Comparison of ENCODE assay signal across 8 mouse cellular contexts in the genomic region with DNA sequence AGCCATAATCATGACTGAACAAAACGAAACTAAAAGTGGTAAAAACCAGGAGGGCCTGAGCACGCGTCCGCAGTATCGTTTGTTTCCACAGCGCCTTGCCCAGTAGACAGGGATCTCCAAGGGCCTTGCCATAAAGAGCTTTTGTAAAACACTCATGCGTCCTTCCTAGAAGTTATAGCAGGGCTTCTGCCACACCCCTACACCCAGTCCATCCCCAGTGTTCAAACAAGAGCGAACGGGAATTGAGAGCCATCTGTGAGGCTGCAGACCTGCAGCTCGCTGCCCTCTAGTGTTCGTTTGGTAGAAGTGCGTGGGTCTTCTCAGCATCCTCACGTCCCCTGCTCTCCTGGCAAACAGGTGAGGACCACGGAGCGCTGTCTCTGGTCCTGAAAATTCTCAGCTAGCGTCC. TPM values are rescaled to one million over a fixed set of nuclear protein-coding genes. Genes with fewer than 3 reads are reported as not detected.
A peak's percentile ranks its signal among the peaks of the same experiment; 100 is the strongest.
DNase-seq lines count a peak whose midpoint lies in the region; ATAC-seq and TF ChIP-seq lines count a peak whose summit lies in the region.

No protein-coding gene starts in this region.

- DNase-seq in left cerebral cortex, adult 2 months (ENCODE audit: extremely low spot score in 1 of 2, low spot score in 2 of 2), result peak; percentile 40 to 58
- DNase-seq in left cerebral cortex, adult 8-10 months (ENCODE audit: low spot score in 2 of 2), result no peak
- DNase-seq in cerebellum, adult 11 months, result peak; percentile 43
- peak; percentile 60 for DNase-seq in left cerebral cortex, postnatal 4 days
- peak; percentile 87 for DNase-seq in mesoderm, embryonic 11.5 days (ENCODE audit: low read depth, low spot score)
- DNase-seq in spleen, adult 2 months (ENCODE audit: low read depth in 1 of 2, low spot score in 2 of 2), result peak; percentile 62 to 72

- peak; percentile 68 for ATAC-seq in forebrain, embryonic 13.5 days
- ATAC-seq in hindbrain, embryonic 13.5 days (ENCODE audit: low FRiP score), result 0 out of 2 replicates have a peak, but pooled peaks have one; percentile 46

- intact Hi-C loops in left cerebral cortex, adult 2 months (cut with DNase I), result no loop called here
- intact Hi-C loops in left cerebral cortex, postnatal 4 days (cut with DNase I), result no loop called here

- no peaks in the 10 kb centered on the region for H3K36me3 ChIP-seq in forebrain, embryonic 13.5 days (ENCODE audit: poor library complexity, severe bottlenecking)
- H3K36me3 ChIP-seq in hindbrain, embryonic 13.5 days, result no peaks in the 10 kb centered on the region
- H3K36me3 ChIP-seq in spleen, adult 2 months (ENCODE audit: control insufficient read depth, insufficient read depth, low read length), result no peaks in the 10 kb centered on the region

- 30% methylated on average over 16 of the region's 16 CpGs for WGBS in forebrain, embryonic 13.5 days
- 31% methylated on average over 16 of the region's 16 CpGs for WGBS in hindbrain, embryonic 13.5 days
- WGBS in spleen, adult 2 months, result 1% methylated on average over 16 of the region's 16 CpGs

- peak overlapping the region; percentile 50 for H3K4me2 ChIP-seq in forebrain, embryonic 13.5 days
- H3K4me2 ChIP-seq in hindbrain, embryonic 13.5 days, result peak overlapping the region; percentile 40

- H3K9me3 ChIP-seq in forebrain, embryonic 13.5 days (replicated peaks), result no peaks in the 10 kb centered on the region
- no peaks in the 10 kb centered on the region for H3K9me3 ChIP-seq in hindbrain, embryonic 13.5 days

- no peak for TF ChIP-seq POLR2A in spleen, adult 2 months (IDR thresholded peaks at IDR 0.05; ENCODE audit: low read depth, low read length)

- H3K27me3 ChIP-seq in forebrain, embryonic 13.5 days, result no peaks in the 10 kb centered on the region
- no peaks in the 10 kb centered on the region for H3K27me3 ChIP-seq in hindbrain, embryonic 13.5 days
- H3K27me3 ChIP-seq in spleen, adult 2 months (ENCODE audit: control insufficient read depth, insufficient read depth, low read length), result no peaks in the 10 kb centered on the region

- no peak overlapping the region; the same call in 1 of the 2 replicates for H3K9ac ChIP-seq in forebrain, embryonic 13.5 days
- no peak overlapping the region for H3K9ac ChIP-seq in hindbrain, embryonic 13.5 days

- H3K4me3 ChIP-seq in left cerebral cortex, adult 2 months, result peak overlapping the region; percentile 53
- peak overlapping the region; percentile 25 for H3K4me3 ChIP-seq in forebrain, embryonic 13.5 days
- H3K4me3 ChIP-seq in hindbrain, embryonic 13.5 days, result 0 out of 2 replicates have a peak overlapping the region, but pooled peaks have one; percentile 8
- peak overlapping the region; percentile 94 for H3K4me3 ChIP-seq in spleen, adult 2 months (ENCODE audit: extremely low read depth, insufficient read depth, insufficient read length)

- peak; percentile 91 for TF ChIP-seq CTCF in left cerebral cortex, adult 2 months (IDR thresholded peaks at IDR 0.05)
- TF ChIP-seq CTCF in spleen, adult 2 months (IDR thresholded peaks at IDR 0.05; ENCODE audit: extremely low read depth, insufficient read depth, insufficient read length, insufficient replicate concordance), result peak; percentile 94

- no peak overlapping the region for H3K27ac ChIP-seq in left cerebral cortex, adult 2 months
- H3K27ac ChIP-seq in forebrain, embryonic 13.5 days, result no peak overlapping the region
- no peak overlapping the region for H3K27ac ChIP-seq in hindbrain, embryonic 13.5 days
- H3K27ac ChIP-seq in spleen, adult 2 months (ENCODE audit: insufficient read depth, low read length), result peak overlapping the region; percentile 72

- no peaks in the 10 kb centered on the region for H3K4me1 ChIP-seq in forebrain, embryonic 13.5 days
- no peaks in the 10 kb centered on the region for H3K4me1 ChIP-seq in hindbrain, embryonic 13.5 days (replicated peaks)
- H3K4me1 ChIP-seq in spleen, adult 2 months (ENCODE audit: control insufficient read depth, insufficient read depth, insufficient read length), result no peaks in the 10 kb centered on the region

RNA-seq across cellular contexts. Expression of a gene that starts 10.2 kb away (rescaled TPM):
- 10 to 100 TPM; 28.0 to 32.9 TPM for total RNA-seq in left cerebral cortex, adult 2 months (2021)
- 10 to 100 TPM; 25.8 to 29.1 (median 28.0) TPM for total RNA-seq in left cerebral cortex, adult 8-10 months (2022)
- polyA plus RNA-seq in forebrain, embryonic 13.5 days (2015; fragmentation: Nextera tagmentation; extraction: Ambion mirVana), result 23.3 and 26.4 TPM in 2 replicates
- 17.4 and 17.6 TPM in 2 replicates for polyA plus RNA-seq in hindbrain, embryonic 13.5 days (2015; fragmentation: Nextera tagmentation; extraction: Ambion mirVana)
- 10 to 100 TPM; 28.5 to 28.9 TPM for total RNA-seq in left cerebral cortex, postnatal 4 days (2021)
- polyA plus RNA-seq in spleen, adult 2 months (2012; rRNA removed), result 18.9 and 23.6 TPM in 2 replicates

RNA-seq across cellular contexts. Expression of a gene that starts 12.9 kb away (rescaled TPM):
- 1 to 10 TPM; 5.1 to 6.9 TPM for total RNA-seq in left cerebral cortex, adult 2 months (2021)
- 1 to 10 TPM; 4.3 to 7.3 (median 6.9) TPM for total RNA-seq in left cerebral cortex, adult 8-10 months (2022)
- 1.5 and 2.1 TPM in 2 replicates for polyA plus RNA-seq in forebrain, embryonic 13.5 days (2015; fragmentation: Nextera tagmentation; extraction: Ambion mirVana)
- 3.8 and 5.8 TPM in 2 replicates for polyA plus RNA-seq in hindbrain, embryonic 13.5 days (2015; fragmentation: Nextera tagmentation; extraction: Ambion mirVana)
- total RNA-seq in left cerebral cortex, postnatal 4 days (2021), result 1 to 10 TPM; 4.9 to 6.9 TPM
- 14.3 and 16.0 TPM in 2 replicates for polyA plus RNA-seq in spleen, adult 2 months (2012; rRNA removed)

RNA-seq across cellular contexts. Expression of a gene that starts 25.1 kb away (rescaled TPM):
- total RNA-seq in left cerebral cortex, adult 2 months (2021), result 10 to 100 TPM; 38.0 to 43.2 TPM
- total RNA-seq in left cerebral cortex, adult 8-10 months (2022), result 10 to 100 TPM; 34.4 to 45.2 (median 37.9) TPM
- polyA plus RNA-seq in forebrain, embryonic 13.5 days (2015; fragmentation: Nextera tagmentation; extraction: Ambion mirVana), result 95.0 and 105 TPM in 2 replicates
- 90.8 and 92.5 TPM in 2 replicates for polyA plus RNA-seq in hindbrain, embryonic 13.5 days (2015; fragmentation: Nextera tagmentation; extraction: Ambion mirVana)
- total RNA-seq in left cerebral cortex, postnatal 4 days (2021), result 10 to 100 TPM; 44.7 to 48.7 TPM
- 31.3 and 40.2 TPM in 2 replicates for polyA plus RNA-seq in spleen, adult 2 months (2012; rRNA removed)

RNA-seq across cellular contexts. Expression of a gene that starts 39.4 kb away (rescaled TPM):
- 10 to 100 TPM; 65.0 to 68.6 TPM for total RNA-seq in left cerebral cortex, adult 2 months (2021)
- 10 to 100 TPM; 63.7 to 79.7 (median 70.2) TPM for total RNA-seq in left cerebral cortex, adult 8-10 months (2022)
- polyA plus RNA-seq in forebrain, embryonic 13.5 days (2015; fragmentation: Nextera tagmentation; extraction: Ambion mirVana), result 75.7 and 81.0 TPM in 2 replicates
- 90.9 and 99.6 TPM in 2 replicates for polyA plus RNA-seq in hindbrain, embryonic 13.5 days (2015; fragmentation: Nextera tagmentation; extraction: Ambion mirVana)
- total RNA-seq in left cerebral cortex, postnatal 4 days (2021), result 10 to 100 TPM; 52.1 to 55.8 TPM
- polyA plus RNA-seq in spleen, adult 2 months (2012; rRNA removed), result 14.5 and 16.7 TPM in 2 replicates

RNA-seq across cellular contexts. Expression of a gene that starts 39.5 kb away (rescaled TPM):
- total RNA-seq in left cerebral cortex, adult 2 months (2021), result 10 to 100 TPM; 76.0 to 82.8 TPM
- total RNA-seq in left cerebral cortex, adult 8-10 months (2022), result 10 to 100 TPM; 73.0 to 84.0 (median 79.6) TPM
- polyA plus RNA-seq in forebrain, embryonic 13.5 days (2015; fragmentation: Nextera tagmentation; extraction: Ambion mirVana), result 34.6 and 35.2 TPM in 2 replicates
- polyA plus RNA-seq in hindbrain, embryonic 13.5 days (2015; fragmentation: Nextera tagmentation; extraction: Ambion mirVana), result 42.4 and 45.4 TPM in 2 replicates
- total RNA-seq in left cerebral cortex, postnatal 4 days (2021), result 10 to 100 TPM; 54.7 to 61.3 TPM
- 9.8 and 11.5 TPM in 2 replicates for polyA plus RNA-seq in spleen, adult 2 months (2012; rRNA removed)

Comparison
In these comparisons a context has a peak if more than half of its experiments do, and no peak if none do; other contexts are left out.
1. DNase-seq: peak in left cerebral cortex, adult 2 months (2 of 2), cerebellum, adult 11 months (single experiment), left cerebral cortex, postnatal 4 days (single experiment), mesoderm, embryonic 11.5 days (single experiment) and spleen, adult 2 months (2 of 2); none in left cerebral cortex, adult 8-10 months (0 of 2).
2. H3K4me3 ChIP-seq: peak in every context shown above with its lines; median percentile 94 in spleen, adult 2 months; 53 in left cerebral cortex, adult 2 months; 25 in forebrain, embryonic 13.5 days; 8 in hindbrain, embryonic 13.5 days.